Comparison of ENCODE assay signal across 13 mouse cellular contexts in the genomic region with DNA sequence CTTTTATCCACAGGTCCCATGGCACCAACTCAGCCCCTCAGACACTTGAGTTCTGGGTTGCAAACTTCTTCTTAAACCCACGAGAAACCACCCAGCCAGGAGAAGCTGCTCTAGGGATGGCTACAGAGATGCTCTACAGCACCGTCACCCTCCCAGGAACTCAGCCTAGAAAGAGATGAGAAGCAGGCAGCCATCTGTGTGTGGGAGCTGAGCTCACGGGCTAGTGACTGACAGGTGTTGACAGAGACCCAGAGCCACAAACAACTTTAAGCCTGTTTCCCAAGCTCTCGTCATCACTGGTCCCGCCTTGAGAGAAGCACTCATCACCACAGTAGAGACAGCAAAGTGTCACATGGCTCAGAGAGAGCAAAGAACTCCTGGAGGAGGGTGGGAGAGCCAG.
"Had no signal": no experiment of that assay in that cellular context is flagged by ENCODE, and none has a peak within 500 bp of the region (broad histone marks: within the 10 kb centered on the region; RNA-seq: fewer than 3 reads in every experiment).

No protein-coding gene starts in this region.

- H3K4me1 ChIP-seq: liver, embryonic 13.5 days; midbrain, embryonic 13.5 days; neural tube, embryonic 12.5 days had no signal

- H3K27me3 ChIP-seq: limb, embryonic 12.5 days; liver, embryonic 13.5 days; midbrain, embryonic 13.5 days; neural tube, embryonic 12.5 days had no signal

- H3K9ac ChIP-seq: limb, embryonic 12.5 days; liver, embryonic 13.5 days; liver, postnatal 0 days; midbrain, embryonic 13.5 days; neural tube, embryonic 12.5 days had no signal

- H3K4me2 ChIP-seq: limb, embryonic 12.5 days; liver, embryonic 13.5 days; midbrain, embryonic 13.5 days; neural tube, embryonic 12.5 days had no signal

- H3K27ac ChIP-seq: left cerebral cortex, adult 2 months; limb, embryonic 12.5 days; liver, embryonic 13.5 days; midbrain, embryonic 13.5 days; neural tube, embryonic 12.5 days had no signal

- ATAC-seq: intestine, postnatal 0 days; liver, postnatal 0 days; midbrain, embryonic 13.5 days had no signal

- H3K9me3 ChIP-seq: limb, embryonic 12.5 days; liver, embryonic 13.5 days; midbrain, embryonic 13.5 days; neural tube, embryonic 12.5 days had no signal

- H3K36me3 ChIP-seq: limb, embryonic 12.5 days; liver, embryonic 13.5 days; midbrain, embryonic 13.5 days; neural tube, embryonic 12.5 days had no signal

- H3K4me3 ChIP-seq: left cerebral cortex, adult 2 months; limb, embryonic 12.5 days; liver, embryonic 13.5 days; midbrain, embryonic 13.5 days; neural tube, embryonic 12.5 days had no signal

- DNase-seq: kidney, adult 8-10 months; kidney, postnatal 25 days; liver; liver, embryonic 13.5 days; liver, postnatal 0 days; lung, postnatal 36 days; right cerebral cortex, postnatal 14 days; thymus, postnatal 36 days had no signal
